Mouse (Mus musculus) erythroid progenitor cell, adult 5-6 weeks (primary cell): ENCODE data around the gene Olfr157. TPM values are rescaled to one million over a fixed set of nuclear protein-coding genes. Genes with fewer than 3 reads are reported as not detected.

ENCODE experiments used
- ATAC-seq: replicated peaks from 2 replicates; pipeline ENCODE4 v1.8.0; 2016; ENCODE audit warnings: moderate number of reproducible peaks, mild to moderate bottlenecking, moderate TSS enrichment, inconsistent platforms; ENCODE audit not compliant: poor library complexity, low FRiP score, severe bottlenecking
- total RNA-seq, 2 experiments: library from RNA; stranded (forward) in 1 of 2; stranded (reverse) in 1 of 2; fragments of 150-400 nt in 1 of 2; fragments of 186-747, 209-891 nt in 1 of 2; gene quantifications; 2 replicates each; pipeline versions ENCODE4 v1.2.3 to v1.2.4; 2015 to 2017; ENCODE audit warnings: low replicate concordance in 2 of 2

Gene Olfr157
- total RNA-seq (2015; ENCODE audit: low replicate concordance) (not detected in 2 replicates), total RNA-seq (2017; ENCODE audit: low replicate concordance) (not detected in 2 replicates)

DNA sequence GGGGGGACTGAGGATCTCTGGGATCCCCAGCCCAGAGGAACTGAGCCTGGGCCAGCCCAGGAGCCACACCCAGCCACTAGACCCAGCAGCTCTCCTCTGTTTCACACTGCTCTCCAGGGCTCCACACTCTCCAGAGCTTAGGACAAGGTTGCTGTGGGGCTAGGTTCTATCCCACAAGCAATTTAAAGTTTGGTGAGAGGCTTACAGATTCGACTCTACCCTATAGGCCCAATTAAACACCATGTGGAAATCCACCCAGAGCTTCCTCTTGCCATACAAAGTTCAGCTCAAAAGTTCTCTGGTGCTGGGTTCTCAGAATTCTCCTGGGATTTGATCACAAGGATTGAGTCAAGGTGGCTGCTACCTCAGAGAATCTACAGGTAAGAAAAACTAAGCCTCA is at the start of gene Olfr157:
TSS of gene Olfr157 (minus strand) at position 101 of the 400 bp plus-strand sequence.
- ATAC-seq, result no peak

DNA sequence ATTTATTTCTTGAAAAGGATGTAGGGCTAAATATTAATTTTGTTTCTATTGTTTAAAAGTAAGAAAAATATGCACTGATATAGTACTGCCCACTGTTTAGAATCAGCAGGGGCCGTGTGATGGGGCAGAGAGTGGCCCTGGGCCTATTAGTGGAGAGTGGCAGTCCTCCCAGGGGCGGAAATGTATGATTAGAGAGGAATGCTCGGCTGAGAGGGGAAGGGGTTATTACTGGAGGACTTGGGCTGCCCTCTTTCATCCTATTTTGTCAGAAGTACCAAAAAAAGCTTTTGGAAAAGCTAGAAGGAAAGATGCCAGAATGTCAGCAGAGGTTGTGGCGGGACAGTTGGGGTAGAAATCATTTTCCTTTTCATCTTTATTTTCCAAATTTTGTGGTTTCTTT is 44.2 kb upstream of the Olfr157 start:
- ATAC-seq, result no peak

DNA sequence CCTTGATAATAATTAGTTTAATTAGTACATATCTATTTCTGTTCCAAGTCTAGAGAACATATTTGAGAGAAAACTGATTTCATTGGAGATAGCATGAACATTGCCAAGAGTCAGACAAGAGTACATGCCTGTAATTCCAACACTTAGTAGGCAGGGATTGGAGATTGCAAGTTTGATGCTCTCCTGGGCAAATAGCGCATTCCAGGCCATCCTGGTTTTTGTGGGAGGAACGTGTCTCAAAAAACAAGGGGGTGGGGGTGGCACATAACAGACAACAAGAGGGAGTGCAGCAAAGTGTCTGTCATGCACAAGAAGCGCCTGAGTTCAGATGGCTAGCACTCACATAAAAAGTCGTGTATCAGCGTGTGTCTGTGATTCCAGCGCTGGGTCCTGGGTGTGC is 39.6 kb upstream of the Olfr157 start:
- ATAC-seq, result no peak

DNA sequence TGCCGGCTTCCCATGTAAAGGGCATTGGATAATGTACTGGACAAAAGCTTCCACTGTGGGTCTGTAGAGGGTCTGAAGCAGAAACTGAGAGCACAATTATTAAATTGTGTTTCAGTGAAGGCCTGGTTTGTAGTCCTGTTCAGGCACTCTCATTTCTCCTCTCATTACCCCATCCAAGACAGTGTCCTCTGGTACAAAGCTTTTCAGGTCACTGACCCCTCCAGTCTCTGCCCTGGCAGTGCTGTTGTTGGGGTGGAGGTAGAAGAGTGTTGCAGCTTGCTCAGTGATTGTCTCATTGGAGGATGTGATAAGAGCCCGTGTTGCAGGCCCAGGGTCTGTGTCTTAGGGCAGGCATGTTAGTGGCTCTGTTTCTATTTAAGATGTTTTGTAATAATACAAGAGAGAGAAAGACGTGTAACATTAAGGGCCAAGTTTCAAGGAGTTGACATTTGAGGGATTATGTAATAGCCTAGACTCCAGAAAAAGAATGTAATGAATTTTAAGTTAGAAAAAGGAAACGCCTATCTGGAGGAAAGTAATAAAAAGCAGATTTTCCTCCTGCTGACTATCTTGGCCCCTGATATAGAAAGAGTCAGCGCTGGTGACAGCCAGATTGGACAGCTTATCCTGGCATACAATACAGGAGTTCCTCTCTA is 38.2 kb upstream of the Olfr157 start:
- ATAC-seq, result no peak

DNA sequence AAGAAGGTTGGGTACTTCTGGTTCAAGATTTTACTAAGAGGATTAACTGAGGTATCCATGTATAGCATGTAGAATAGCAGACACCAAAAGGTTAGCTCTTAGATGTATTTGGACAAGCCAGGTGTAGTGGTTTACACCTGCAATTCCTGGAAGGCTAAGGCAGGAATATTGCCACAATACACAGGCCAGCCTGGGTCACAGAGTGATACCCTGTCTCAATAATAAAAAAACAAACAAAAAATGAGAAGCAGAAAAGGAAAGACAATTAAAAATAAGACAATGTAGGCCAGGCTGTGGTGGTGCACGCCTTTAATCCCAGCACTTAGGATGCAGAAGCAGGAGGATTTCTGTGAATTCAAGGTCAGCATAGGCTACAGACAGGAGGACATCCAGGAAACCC is 37.2 kb upstream of the Olfr157 start:
- ATAC-seq, result no peak

DNA sequence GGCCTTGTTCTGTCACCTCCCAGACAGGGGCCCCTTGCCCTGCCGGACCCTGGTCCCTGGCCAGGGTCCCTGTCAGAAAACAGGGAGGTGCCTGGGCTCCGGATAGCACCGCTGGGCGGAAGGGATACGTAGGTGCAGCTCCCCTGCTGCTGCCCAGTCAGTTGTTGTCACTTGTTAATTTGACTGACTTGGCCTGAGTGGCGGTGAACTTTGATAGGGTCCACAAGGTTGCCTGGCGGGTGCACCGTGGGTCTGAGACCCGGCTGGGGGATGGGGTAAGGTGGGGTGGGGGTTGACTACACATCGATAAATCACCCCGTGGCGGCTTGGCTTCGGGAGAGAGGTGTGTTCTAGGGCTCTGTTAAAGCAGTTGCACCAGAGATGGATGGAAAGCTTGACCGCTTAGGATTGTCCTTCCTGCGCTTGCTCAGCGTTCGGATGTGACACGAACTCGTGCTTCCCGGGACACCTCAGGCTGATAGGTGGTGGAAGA is 36.0 kb upstream of the Olfr157 start:
- ATAC-seq, result no peak

DNA sequence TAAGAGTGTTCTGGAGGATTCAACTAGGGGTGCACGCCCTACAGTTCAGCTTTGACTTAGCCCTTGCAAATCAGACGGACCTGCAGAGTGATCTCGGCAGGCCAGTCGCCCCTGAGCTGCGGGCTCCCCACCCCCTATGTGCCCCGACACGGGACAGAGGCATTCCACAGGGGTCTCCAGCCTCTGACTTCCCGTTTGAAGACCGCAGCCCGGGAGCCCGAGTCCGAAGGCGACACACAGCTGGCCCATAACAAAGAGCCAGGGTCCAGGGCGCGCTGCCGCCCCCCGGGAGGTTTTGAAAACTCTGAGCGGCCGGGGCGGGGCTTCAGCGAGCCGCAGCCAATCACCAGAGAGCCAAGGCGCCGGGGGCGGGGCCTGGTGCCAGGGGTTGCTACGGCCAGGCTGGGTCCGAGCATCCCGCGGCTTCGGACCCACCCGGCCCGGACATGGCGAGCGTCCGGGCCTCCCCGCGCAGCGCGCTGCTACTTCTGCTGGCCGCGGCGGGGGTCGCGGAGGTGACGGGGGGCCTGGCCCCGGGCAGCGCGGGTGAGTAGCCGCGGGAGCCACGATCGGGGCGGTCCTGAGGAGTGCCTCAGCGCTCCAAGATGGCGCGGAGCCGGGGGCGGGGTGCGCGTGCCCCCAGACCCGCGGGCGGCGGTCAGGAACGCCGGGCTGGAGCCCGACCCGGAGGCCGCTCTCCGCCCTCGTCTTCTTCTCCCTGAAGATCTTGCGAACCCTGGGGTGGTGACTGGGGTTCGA is 35.3 kb upstream of the Olfr157 start, which contains the start of gene Reck:
TSS of gene Reck (plus strand) at position 371 of the 759 bp plus-strand sequence.
- peak; percentile 68 for ATAC-seq

DNA sequence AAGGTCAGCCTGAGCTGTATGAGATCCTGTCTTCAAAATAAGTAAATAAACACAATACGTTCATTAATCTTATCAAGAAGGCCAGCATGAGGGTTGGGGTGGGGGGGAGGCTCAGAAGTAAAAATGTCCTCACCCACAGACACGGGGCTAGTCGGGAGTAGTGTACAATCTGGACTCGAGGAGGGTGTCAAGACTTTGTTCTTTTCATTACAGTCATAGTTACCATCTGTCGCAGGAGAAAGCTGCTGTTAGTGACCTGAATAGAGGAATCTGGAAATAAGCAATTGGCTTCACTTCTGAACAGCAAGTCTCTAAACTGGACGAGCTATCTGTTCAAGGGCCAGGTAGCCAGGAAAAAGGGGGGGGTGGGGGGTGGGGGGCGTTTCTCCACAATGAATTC is 34.5 kb upstream of the Olfr157 start:
- ATAC-seq, result no peak

DNA sequence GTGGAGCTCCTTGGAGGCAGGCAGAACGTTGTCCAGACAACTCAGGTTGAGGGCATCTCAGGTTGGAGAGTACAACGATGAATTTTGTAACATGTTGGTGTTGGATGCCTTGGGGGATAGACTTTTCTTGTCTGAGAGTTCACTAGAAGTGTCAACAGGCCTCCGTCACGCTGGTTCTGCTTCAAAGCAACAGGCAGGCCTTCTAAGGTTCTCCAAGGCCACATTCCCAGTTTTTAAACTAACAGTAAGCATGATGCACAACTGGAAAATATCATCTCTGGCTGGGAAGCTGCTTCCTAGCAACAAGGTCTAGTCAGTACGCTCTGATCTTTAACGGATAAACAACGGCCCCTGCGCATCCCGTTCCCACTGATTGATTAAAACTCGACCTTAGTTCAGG is 29.8 kb upstream of the Olfr157 start:
- no peak for ATAC-seq

DNA sequence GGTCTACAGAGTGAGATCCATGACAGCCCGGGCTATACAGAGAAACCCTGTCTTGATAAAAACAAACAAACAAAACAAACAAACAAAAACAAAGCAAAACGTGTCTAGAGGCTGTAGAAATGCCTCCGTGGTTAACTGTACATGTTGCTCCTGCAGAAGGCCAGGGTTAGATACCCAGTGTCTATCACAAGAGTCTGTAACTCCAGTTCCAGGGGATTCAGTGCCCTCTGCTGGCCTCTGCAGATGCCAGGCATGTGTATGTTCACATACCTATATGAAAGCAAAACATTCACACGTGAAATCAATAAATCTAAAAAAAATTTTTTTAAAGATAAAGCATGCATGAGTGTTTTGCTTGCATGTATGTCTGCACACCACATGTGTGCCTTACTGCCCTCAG is 23.3 kb upstream of the Olfr157 start:
- no peak for ATAC-seq

DNA sequence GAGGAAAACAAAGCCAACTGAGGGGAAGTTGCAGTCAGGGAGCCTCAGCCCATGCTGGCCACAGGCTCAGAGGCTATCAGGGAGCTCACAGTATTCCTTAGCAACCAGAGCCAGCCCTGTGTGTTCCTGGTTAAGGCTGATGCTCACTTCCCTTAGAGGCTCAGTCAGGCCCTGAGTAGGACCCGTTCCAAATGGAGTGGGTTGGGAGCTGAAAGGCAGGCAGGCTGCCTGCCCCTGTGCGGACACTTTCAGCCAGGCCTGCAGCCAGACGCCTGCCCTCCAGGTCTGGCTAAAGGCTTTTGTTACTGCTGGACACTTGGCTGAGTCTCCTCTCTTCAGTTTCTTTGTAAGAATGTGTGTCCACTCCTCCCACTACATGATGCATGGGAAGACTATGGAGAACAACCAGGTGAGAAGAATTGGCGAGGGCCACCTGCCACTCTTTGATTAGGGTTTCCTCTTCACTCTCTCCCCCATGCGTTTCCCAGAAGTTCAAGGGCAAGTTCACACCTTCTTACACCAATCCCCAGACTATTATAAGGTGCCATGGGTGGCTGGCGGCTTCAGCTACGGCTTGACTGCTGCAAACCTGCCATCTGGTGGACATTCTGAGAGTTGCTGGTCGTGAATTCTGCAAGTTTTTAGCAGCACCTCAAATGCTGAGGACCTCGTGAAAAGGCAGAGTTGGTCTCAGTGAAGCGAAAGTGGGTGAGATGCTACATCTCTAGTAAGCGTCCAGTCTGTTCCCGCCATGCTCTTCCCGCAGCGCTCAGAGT is 20.9 kb upstream of the Olfr157 start:
- 0 out of 2 replicates have a peak, but pooled peaks have one; percentile 34 for ATAC-seq

DNA sequence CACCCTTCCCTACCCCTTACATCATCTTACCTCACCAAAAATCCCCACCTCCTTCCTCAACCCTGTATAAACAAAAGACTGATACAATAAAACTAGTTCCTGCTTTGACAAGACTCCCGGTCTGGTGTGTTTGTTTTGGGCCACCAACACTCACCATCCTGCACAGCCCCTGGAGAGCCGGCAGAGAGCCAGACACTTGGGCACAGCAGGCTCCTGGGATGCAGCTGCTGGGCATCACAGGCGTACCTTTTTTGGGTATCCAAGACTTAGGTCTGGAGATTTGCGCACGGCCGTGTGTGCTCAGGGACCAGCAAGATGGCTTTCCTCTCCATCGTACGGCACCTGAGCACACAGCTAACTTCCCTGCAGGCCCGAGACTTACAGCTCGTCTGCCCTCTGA is 19.9 kb upstream of the Olfr157 start:
- no peak for ATAC-seq

DNA sequence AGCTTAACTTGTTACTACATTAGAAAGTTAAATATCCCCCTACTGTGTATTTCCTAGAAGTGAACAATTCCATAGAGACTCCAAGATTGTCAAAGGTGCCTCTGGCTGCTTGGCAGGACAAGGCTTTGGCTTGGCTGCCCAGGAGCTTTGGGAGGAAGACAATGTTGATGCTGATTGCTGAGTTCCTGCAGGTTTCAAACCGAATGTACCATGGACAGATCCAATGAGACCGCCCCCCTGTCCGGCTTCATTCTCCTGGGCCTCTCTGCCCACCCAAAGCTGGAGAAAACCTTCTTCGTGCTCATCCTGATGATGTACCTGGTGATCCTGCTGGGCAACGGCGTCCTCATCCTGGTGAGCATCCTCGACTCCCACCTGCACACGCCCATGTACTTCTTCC is 14.1 kb upstream of the Olfr157 start:
- ATAC-seq, result no peak

DNA sequence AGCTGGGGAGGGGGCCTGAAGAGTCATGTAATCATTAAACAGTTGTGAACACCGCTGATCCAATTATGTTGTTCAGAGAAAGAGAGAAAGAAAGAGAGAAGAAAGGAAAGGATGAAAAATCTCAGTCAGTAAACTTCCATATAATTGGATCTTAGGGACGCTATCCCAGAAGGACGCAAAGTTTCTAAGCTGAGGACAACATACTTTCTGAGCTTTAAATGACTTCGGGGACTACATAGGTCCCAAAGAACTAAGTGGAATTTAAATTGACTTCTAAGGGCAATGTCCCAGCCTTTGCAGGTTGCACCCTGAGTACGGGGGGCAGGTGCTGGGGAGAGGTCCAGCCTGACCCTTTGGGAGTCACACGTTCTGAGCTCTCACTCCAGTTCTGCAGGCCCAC is 11.3 kb upstream of the Olfr157 start, which contains the start of gene Olfr155:
TSS of gene Olfr155 (plus strand) at position 301 of the 400 bp plus-strand sequence.
- ATAC-seq, result no peak

DNA sequence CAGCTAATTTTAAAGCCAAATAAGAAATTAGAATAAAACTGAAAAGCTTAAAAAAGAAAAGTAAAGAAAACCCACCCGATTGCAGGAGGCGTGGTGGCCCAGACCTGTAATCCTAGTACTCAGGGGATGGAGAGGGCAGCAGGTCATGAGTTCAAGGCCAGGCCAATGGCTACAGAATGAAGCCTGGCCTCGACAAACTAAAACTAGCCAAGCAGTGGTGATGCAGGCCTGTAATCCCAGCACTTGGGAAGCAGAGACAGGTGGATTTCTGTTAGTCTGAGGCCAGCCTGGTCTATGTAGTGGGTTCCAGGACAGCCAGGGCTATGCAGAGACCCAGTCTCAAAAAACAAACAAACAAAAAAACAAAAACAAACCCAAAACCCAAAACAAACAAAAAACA is 1.7 kb downstream of the Olfr157 start:
- no peak for ATAC-seq

DNA sequence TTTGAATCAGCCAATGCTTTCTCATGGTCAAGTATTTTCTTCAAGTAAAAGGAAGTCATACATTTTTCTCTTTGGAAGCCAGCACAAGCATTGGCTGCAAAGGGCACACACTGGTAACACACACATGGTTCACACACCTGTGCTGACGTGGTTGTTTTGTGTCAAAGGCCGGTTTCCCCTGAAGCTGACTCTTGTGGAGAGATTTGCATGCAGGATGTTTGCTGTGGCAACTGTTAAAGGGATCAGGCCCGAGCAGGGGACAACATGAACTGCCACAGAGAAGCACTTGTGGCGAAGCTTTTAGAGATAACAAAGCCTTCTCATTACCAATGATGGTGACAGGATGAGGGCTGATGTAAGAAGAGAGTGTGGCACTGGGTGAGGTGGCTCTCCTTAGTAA is 5.3 kb downstream of the Olfr157 start:
- no peak for ATAC-seq

DNA sequence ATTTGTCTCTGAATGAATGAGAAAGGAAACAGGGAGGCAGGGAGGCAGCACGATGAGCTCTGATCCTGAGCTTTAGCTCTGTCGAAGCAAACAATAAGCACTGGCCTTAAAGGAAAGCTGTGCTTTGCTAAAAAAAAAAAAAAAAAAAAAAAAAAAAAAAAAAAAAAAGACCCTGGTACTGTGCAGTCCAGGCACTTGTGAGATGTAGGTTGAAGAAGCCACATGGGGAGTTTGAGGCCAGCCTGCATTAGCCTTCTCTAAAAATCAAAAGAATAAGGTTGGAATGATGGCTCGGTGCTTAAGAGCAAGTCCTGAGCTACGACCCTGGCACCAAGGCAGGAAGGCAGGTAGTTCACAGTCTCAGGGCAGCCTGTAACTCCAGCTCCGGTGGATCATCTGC is 6.2 kb downstream of the Olfr157 start:
- no peak for ATAC-seq

DNA sequence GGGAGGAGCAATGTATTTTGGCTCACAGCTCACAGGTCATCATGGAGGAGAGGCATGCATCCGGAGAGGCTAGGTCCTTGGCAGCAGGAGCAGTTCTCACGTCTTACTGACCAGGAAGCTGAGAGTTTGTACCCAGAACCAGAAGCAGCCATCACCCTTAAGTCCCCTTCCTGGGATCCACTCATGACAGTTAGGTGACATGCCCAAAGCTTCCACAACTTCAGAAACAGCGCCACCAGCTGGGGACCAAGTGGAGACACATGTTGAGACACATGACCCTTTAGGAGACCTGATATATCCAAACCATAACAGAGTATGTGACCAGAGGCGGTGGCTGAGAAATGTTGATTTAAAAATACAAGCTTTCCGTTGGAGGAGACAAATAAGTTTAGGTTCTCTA is 8.0 kb downstream of the Olfr157 start:
- ATAC-seq, result no peak

DNA sequence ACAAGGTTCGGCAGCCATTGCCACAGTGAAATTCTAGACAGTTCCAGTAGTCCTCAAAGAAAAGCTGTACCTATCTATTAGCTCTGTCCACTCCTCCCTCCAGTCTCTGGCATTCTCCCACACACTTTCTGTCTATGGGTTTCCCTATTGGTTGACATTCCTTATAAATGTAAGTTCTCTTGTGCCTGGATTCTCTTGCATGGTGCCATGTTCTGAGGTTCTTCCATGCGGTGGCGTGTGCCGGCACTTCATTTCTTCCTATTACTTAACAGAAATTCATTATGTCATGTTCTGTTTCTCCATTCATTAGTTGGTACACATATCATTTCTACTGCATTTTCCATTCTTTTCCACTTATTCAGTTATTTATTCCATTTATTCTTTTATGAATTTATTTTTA is 11.2 kb downstream of the Olfr157 start:
- ATAC-seq, result no peak

DNA sequence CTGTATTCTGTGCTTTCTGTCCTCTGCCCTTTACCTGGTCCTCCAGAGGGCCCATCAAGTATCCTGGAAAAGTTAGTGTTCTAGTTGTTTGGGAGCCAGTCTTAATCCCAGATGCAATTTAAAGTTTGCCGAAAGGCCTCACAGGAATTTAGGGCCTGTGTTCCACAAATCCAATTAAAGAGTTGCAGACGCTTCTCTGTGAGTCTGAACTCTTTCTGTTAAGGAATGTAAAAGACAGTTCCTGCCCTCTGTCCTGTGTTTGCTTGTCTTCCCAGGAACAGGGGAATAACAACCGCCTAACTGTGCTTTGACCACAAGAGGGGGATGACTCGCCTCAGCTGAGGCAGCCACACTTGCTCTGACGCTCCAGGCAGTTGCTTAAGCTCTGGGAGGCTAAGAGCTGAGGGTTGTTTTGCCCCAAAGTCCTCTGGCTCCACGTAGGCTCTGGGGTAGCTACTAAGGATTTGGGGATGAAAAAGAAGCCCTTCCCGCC is 16.1 kb downstream of the Olfr157 start, which contains the start of gene Olfr156:
TSS of gene Olfr156 (minus strand) at position 51 of the 493 bp plus-strand sequence.
- ATAC-seq, result no peak
